ENCODE assay signal across 8 mouse cellular contexts in genomic region chr7:141221249-141222125, GRCm38 (mm10). TPM values are rescaled to one million over a fixed set of nuclear protein-coding genes. Genes with fewer than 3 reads are reported as not detected.
DNase-seq lines count a peak whose midpoint lies in the region; ATAC-seq lines count a peak whose summit lies in the region.

No protein-coding gene starts in this region.

- H3K27ac ChIP-seq in hindbrain, embryonic 16.5 days (ENCODE audit: low read depth, low read length), result peak overlapping the region; percentile 75
- peak overlapping the region; percentile 42 for H3K27ac ChIP-seq in macrophage

- H3K36me3 ChIP-seq in hindbrain, embryonic 16.5 days (ENCODE audit: control insufficient read depth, insufficient read depth, low read length), result no peaks in the 10 kb centered on the region
- no peaks in the 10 kb centered on the region for H3K36me3 ChIP-seq in macrophage (ENCODE audit: inconsistent target)

- H3K79me2 ChIP-seq in macrophage (ENCODE audit: inconsistent target), result no peaks in the 10 kb centered on the region

- DNase-seq in T-cell, adult 2 months (ENCODE audit: low spot score), result peak; percentile 82
- DNase-seq in cerebellum, postnatal 36 days, result peak; percentile 79 to 89
- DNase-seq in gastrocnemius, adult 18-20 months (ENCODE audit: low spot score), result peak; percentile 95
- peak; percentile 90 to 94 for DNase-seq in left cerebral cortex, adult 18-20 months (ENCODE audit: low spot score in 2 of 2)
- peak; percentile 96 for DNase-seq in right cerebral cortex, adult 18-20 months
- peak; percentile 87 for DNase-seq in urinary bladder, postnatal 10 days (ENCODE audit: low spot score)

- H3K4me2 ChIP-seq in hindbrain, embryonic 16.5 days (ENCODE audit: low read length), result peak overlapping the region; percentile 82

- no peaks in the 10 kb centered on the region for H3K9me3 ChIP-seq in hindbrain, embryonic 16.5 days (ENCODE audit: control insufficient read depth, low read length)

- peak overlapping the region; percentile 48 for H3K4me3 ChIP-seq in hindbrain, embryonic 16.5 days (ENCODE audit: low read length)
- H3K4me3 ChIP-seq in macrophage (ENCODE audit: inconsistent target), result peak overlapping the region; percentile 46

- H3K9ac ChIP-seq in hindbrain, embryonic 16.5 days (ENCODE audit: low read depth, low read length), result peak overlapping the region; percentile 65

- H3K27me3 ChIP-seq in hindbrain, embryonic 16.5 days (replicated peaks; ENCODE audit: control insufficient read depth, insufficient read depth, low read length), result no peaks in the 10 kb centered on the region

- peaks cover 15% of the 10 kb centered on the region for H3K4me1 ChIP-seq in hindbrain, embryonic 16.5 days (ENCODE audit: control insufficient read depth, insufficient read depth, low read depth, low read length)

- 2% methylated on average over 41 of the region's 44 CpGs for WGBS in hindbrain, embryonic 16.5 days
- WGBS in macrophage (ENCODE audit: missing documents), result 30% methylated on average over 36 of the region's 44 CpGs

- ATAC-seq in hindbrain, embryonic 16.5 days, result peak; percentile 97

RNA-seq across cellular contexts. Expression of gene Rassf7, which starts 5.8 kb away (rescaled TPM):
- under 1 TPM; 0.24 to 0.48 TPM for total RNA-seq in gastrocnemius, adult 18-20 months (2021)
- polyA plus RNA-seq in hindbrain, embryonic 16.5 days (2015; fragmentation: Nextera tagmentation; extraction: Ambion mirVana), result 22.8 and 25.9 TPM in 2 replicates
- 1 to 10 TPM; 1.4 to 2.5 TPM for total RNA-seq in left cerebral cortex, adult 18-20 months (2021)
- total RNA-seq in macrophage (2018; cell fraction: chromatin; rRNA removed), result 1 to 10 TPM in 13 of 26 experiments, under 1 TPM in 1, not detected in 12; 0.41 to 5.6 (median 2.0) TPM
- total RNA-seq in macrophage (2018; cell fraction: cytosol; rRNA removed), result 1 to 10 TPM in 13 of 26 experiments, under 1 TPM in 13; 0.28 to 1.6 (median 1.0) TPM
- total RNA-seq in macrophage (2018; cell fraction: nucleus; rRNA removed), result 1 to 10 TPM in 14 of 26 experiments, under 1 TPM in 4, not detected in 8; 0.30 to 2.6 (median 1.3) TPM
- polyA plus RNA-seq in macrophage (2018), result 0.60 to 3.0 TPM (median 2.4 TPM) in 3 replicates

RNA-seq across cellular contexts. Expression of gene Phrf1, which starts 7.1 kb away (rescaled TPM):
- 10 to 100 TPM; 19.5 to 24.8 TPM for total RNA-seq in gastrocnemius, adult 18-20 months (2021)
- polyA plus RNA-seq in hindbrain, embryonic 16.5 days (2015; fragmentation: Nextera tagmentation; extraction: Ambion mirVana), result 57.1 and 67.4 TPM in 2 replicates
- 10 to 100 TPM; 73.6 to 75.1 TPM for total RNA-seq in left cerebral cortex, adult 18-20 months (2021)
- 100 to 1,000 TPM in 25 of 26 experiments, 10 to 100 TPM in 1; 97.8 to 209 (median 159) TPM for total RNA-seq in macrophage (2018; cell fraction: chromatin; rRNA removed)
- total RNA-seq in macrophage (2018; cell fraction: cytosol; rRNA removed), result 10 to 100 TPM; 30.1 to 57.3 (median 44.3) TPM
- 100 to 1,000 TPM in 16 of 26 experiments, 10 to 100 TPM in 10; 80.5 to 153 (median 109) TPM for total RNA-seq in macrophage (2018; cell fraction: nucleus; rRNA removed)
- 36.7 to 44.4 TPM (median 42.6 TPM) in 3 replicates for polyA plus RNA-seq in macrophage (2018)

RNA-seq across cellular contexts. Expression of gene Lmntd2, which starts 7.6 kb away (rescaled TPM):
- total RNA-seq in gastrocnemius, adult 18-20 months (2021), result not detected
- 0.35 and 0.89 TPM in 2 replicates for polyA plus RNA-seq in hindbrain, embryonic 16.5 days (2015; fragmentation: Nextera tagmentation; extraction: Ambion mirVana)
- not detected for total RNA-seq in left cerebral cortex, adult 18-20 months (2021)
- under 1 TPM in 5 of 26 experiments, not detected in 21; 0.31 to 0.45 (median 0.41) TPM for total RNA-seq in macrophage (2018; cell fraction: chromatin; rRNA removed)
- total RNA-seq in macrophage (2018; cell fraction: cytosol; rRNA removed), result not detected
- under 1 TPM in 5 of 26 experiments, not detected in 21; 0.22 to 0.33 (median 0.26) TPM for total RNA-seq in macrophage (2018; cell fraction: nucleus; rRNA removed)
- not detected in 3 replicates for polyA plus RNA-seq in macrophage (2018)

RNA-seq across cellular contexts. Expression of gene Lrrc56, which starts 27.5 kb away (rescaled TPM):
- 1 to 10 TPM; 1.6 to 1.7 TPM for total RNA-seq in gastrocnemius, adult 18-20 months (2021)
- 10.1 and 10.4 TPM in 2 replicates for polyA plus RNA-seq in hindbrain, embryonic 16.5 days (2015; fragmentation: Nextera tagmentation; extraction: Ambion mirVana)
- total RNA-seq in left cerebral cortex, adult 18-20 months (2021), result 1 to 10 TPM; 2.7 to 4.4 TPM
- total RNA-seq in macrophage (2018; cell fraction: chromatin; rRNA removed), result 10 to 100 TPM in 10 of 26 experiments, 1 to 10 TPM in 16; 1.0 to 16.7 (median 8.6) TPM
- total RNA-seq in macrophage (2018; cell fraction: cytosol; rRNA removed), result 1 to 10 TPM; 1.8 to 4.6 (median 2.9) TPM
- 10 to 100 TPM in 5 of 26 experiments, 1 to 10 TPM in 21; 1.3 to 13.9 (median 6.0) TPM for total RNA-seq in macrophage (2018; cell fraction: nucleus; rRNA removed)
- polyA plus RNA-seq in macrophage (2018), result 1.2 to 3.9 TPM (median 2.3 TPM) in 3 replicates

RNA-seq across cellular contexts. Expression of gene Hras, which starts 27.7 kb away (rescaled TPM):
- total RNA-seq in gastrocnemius, adult 18-20 months (2021), result 100 to 1,000 TPM; 109 to 117 TPM
- polyA plus RNA-seq in hindbrain, embryonic 16.5 days (2015; fragmentation: Nextera tagmentation; extraction: Ambion mirVana), result 93.2 and 132 TPM in 2 replicates
- 100 to 1,000 TPM; 223 to 237 TPM for total RNA-seq in left cerebral cortex, adult 18-20 months (2021)
- 10 to 100 TPM in 13 of 26 experiments, 1 to 10 TPM in 12, not detected in 1; 1.5 to 31.4 (median 10.9) TPM for total RNA-seq in macrophage (2018; cell fraction: chromatin; rRNA removed)
- 10 to 100 TPM; 40.7 to 70.9 (median 56.1) TPM for total RNA-seq in macrophage (2018; cell fraction: cytosol; rRNA removed)
- 10 to 100 TPM in 21 of 26 experiments, 1 to 10 TPM in 5; 6.3 to 34.2 (median 15.0) TPM for total RNA-seq in macrophage (2018; cell fraction: nucleus; rRNA removed)
- polyA plus RNA-seq in macrophage (2018), result 31.1 to 73.7 TPM (median 35.0 TPM) in 3 replicates

Comparison
In these comparisons a context has a peak if more than half of its experiments do, and no peak if none do; other contexts are left out.
1. Peak in every context shown above with its lines: DNase-seq, ATAC-seq, H3K4me3 ChIP-seq and H3K27ac ChIP-seq.